Comparison of ENCODE assay signal across 28 mouse cellular contexts in the genomic region with DNA sequence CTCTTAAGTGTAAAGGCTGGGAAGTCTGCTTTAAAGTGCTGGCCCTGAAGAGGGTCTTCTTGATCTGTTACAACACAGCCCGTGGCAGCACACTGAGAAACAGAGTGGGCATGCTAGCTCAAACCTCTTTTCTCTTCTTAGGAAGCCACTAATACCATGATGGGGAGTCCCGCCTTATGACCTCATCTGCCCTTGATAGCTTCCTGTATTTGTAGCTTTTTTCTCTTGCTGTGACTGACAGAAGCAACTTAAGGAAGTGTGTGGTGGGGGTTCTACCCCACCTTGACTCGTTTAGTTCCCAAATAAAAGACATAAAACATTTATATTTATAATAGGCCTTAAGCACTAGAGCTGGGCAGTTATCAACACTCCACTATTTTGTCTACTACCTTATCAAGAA. TPM values are rescaled to one million over a fixed set of nuclear protein-coding genes. Genes with fewer than 3 reads are reported as not detected.
DNase-seq lines count a peak whose midpoint lies in the region; ATAC-seq and TF ChIP-seq lines count a peak whose summit lies in the region.
"Had no signal": no experiment of that assay in that cellular context is flagged by ENCODE, and none has a peak within 500 bp of the region (broad histone marks: within the 10 kb centered on the region; RNA-seq: fewer than 3 reads in every experiment).

No protein-coding gene starts in this region.

- no peaks in the 10 kb centered on the region for H3K79me2 ChIP-seq in CH12.LX (replicated peaks; ENCODE audit: control insufficient read depth, extremely low read depth, insufficient read depth, poor library complexity, severe bottlenecking)

- no peak for TF ChIP-seq RAD21 in CH12.LX (IDR thresholded peaks at IDR 0.05; ENCODE audit: low read depth, low read length)

- H3K4me1 ChIP-seq in CH12.LX (ENCODE audit: control insufficient read depth in 1 of 2, insufficient read depth in 2 of 2): peaks cover 7 to 30% of the 10 kb centered on the region in 2 experiments
- H3K4me1 ChIP-seq: embryonic facial prominence, embryonic 12.5 days; forebrain, embryonic 13.5 days; forebrain, embryonic 15.5 days had no signal

- TF ChIP-seq CTCF in CH12.LX (conservative IDR thresholded peaks at IDR 0.05 in 1 of 2, IDR thresholded peaks at IDR 0.05 in 1 of 2; ENCODE audit: low read depth in 2 of 2, low read length in 2 of 2): no peak

- no peak overlapping the region for H3K4me3 ChIP-seq in CH12.LX (replicated peaks in 1 of 3; ENCODE audit: low read depth in 2 of 3, low read length in 2 of 3, poor library complexity in 1 of 3)
- H3K4me3 ChIP-seq: embryonic facial prominence, embryonic 10.5 days; embryonic facial prominence, embryonic 12.5 days; forebrain, embryonic 13.5 days; forebrain, embryonic 15.5 days had no signal

- in situ Hi-C loops in CH12.LX (cut with MboI; ENCODE audit: low pct_ligation_motif_present, low pct_unique_long_range_greater_than_20kb, low sequenced_read_pairs): loop anchor here (10.0 kb wide), 1 partner anchor 63 kb away; no protein-coding TSS in a partner anchor

- TF ChIP-seq POLR2A in CH12.LX (IDR thresholded peaks at IDR 0.05; ENCODE audit: low read depth, low read length): no peak

- no peak overlapping the region for H3K27ac ChIP-seq in CH12.LX (ENCODE audit: insufficient read depth, low read depth)
- H3K27ac ChIP-seq: embryonic facial prominence, embryonic 10.5 days; embryonic facial prominence, embryonic 12.5 days; forebrain, embryonic 13.5 days; forebrain, embryonic 15.5 days had no signal

- no peak for TF ChIP-seq EP300 in CH12.LX (IDR thresholded peaks at IDR 0.05; ENCODE audit: low read length)

- no peak overlapping the region for H3K9ac ChIP-seq in CH12.LX (ENCODE audit: insufficient read depth, low read depth)
- H3K9ac ChIP-seq: embryonic facial prominence, embryonic 12.5 days; forebrain, embryonic 13.5 days; forebrain, embryonic 15.5 days; forebrain, postnatal 0 days had no signal

- dilution Hi-C loops in CH12.LX (cut with MboI; ENCODE audit: extremely low pct_ligation_motif_present, extremely low pct_unique_long_range_greater_than_20kb, low sequenced_read_pairs): no loop called here

- H3K9me3 ChIP-seq in CH12.LX (replicated peaks; ENCODE audit: low read length): no peaks in the 10 kb centered on the region
- H3K9me3 ChIP-seq: embryonic facial prominence, embryonic 10.5 days; embryonic facial prominence, embryonic 12.5 days; forebrain, embryonic 13.5 days; forebrain, embryonic 15.5 days had no signal

- DNase-seq in 416B (ENCODE audit: low read depth) (peak; percentile 72), CH12.LX (ENCODE audit: extremely low read depth) (no peak)
- DNase-seq in thymus, postnatal 0 days (ENCODE audit: low spot score): no peak
- no peak for DNase-seq in lung, postnatal 25 days (ENCODE audit: low spot score)
- no peak for DNase-seq in heart, postnatal 4 days
- no peak for DNase-seq in frontal cortex, postnatal 10 days (ENCODE audit: low spot score in 2 of 2)
- DNase-seq: adrenal gland, adult 2 months; adrenal gland, postnatal 25 days; cerebellum, adult 11 months; cerebellum, adult 8-10 months; cerebellum, adult 9-11 months; cerebellum, postnatal 36 days had no signal

- H3K27me3 ChIP-seq in CH12.LX (replicated peaks): peaks cover 2% of the 10 kb centered on the region
- H3K27me3 ChIP-seq: embryonic facial prominence, embryonic 12.5 days; forebrain, embryonic 13.5 days; forebrain, embryonic 15.5 days had no signal

- no peaks in the 10 kb centered on the region for H3K36me3 ChIP-seq in CH12.LX (replicated peaks in 1 of 2; ENCODE audit: control insufficient read depth in 1 of 2, insufficient read depth in 1 of 2, low read length in 1 of 2)
- H3K36me3 ChIP-seq: embryonic facial prominence, embryonic 10.5 days; embryonic facial prominence, embryonic 12.5 days; forebrain, embryonic 15.5 days had no signal

- H3K4me2 ChIP-seq in CH12.LX (ENCODE audit: insufficient read depth, low read depth, poor library complexity, severe bottlenecking): no peak overlapping the region
- H3K4me2 ChIP-seq: embryonic facial prominence, embryonic 12.5 days; forebrain, embryonic 13.5 days; forebrain, embryonic 15.5 days had no signal

- peak; percentile 55; the same call in 1 of the 2 replicates for ATAC-seq in granulocyte monocyte progenitor cell, adult 5-6 weeks (replicated peaks; ENCODE audit: poor library complexity, severe bottlenecking)
- ATAC-seq in megakaryocyte, adult 5-6 weeks (ENCODE audit: poor library complexity, severe bottlenecking): 0 out of 2 replicates have a peak, but pooled peaks have one; percentile 47
- ATAC-seq: CD4-positive, CD25-positive, alpha-beta regulatory T cell, adult 4 months; forebrain, embryonic 13.5 days; forebrain, embryonic 15.5 days; forebrain, postnatal 0 days had no signal

TF ChIP-seq in CH12.LX, 34 proteins besides CTCF, POLR2A, EP300 and RAD21:
- TF ChIP-seq GABPA (IDR thresholded peaks at IDR 0.05; ENCODE audit: insufficient replicate concordance, low read depth, low read length) (no peak), ELF1 (IDR thresholded peaks at IDR 0.05; ENCODE audit: low read depth, low read length) (peak; percentile 31; the same call in 1 of the 2 replicates), MEF2A (IDR thresholded peaks at IDR 0.05; ENCODE audit: borderline replicate concordance, low read depth, low read length) (peak; percentile 19; the same call in 1 of the 2 replicates)

RNA-seq across cellular contexts. Expression of gene Hip1, which starts 6.7 kb away (rescaled TPM):
- 6.3 and 6.4 TPM in 2 replicates for total RNA-seq in CH12.LX (2012; rRNA removed)
- 1.8 and 2.2 TPM in 2 replicates for total RNA-seq in CH12.LX (2014; rRNA removed)
- 3.4 and 3.6 TPM in 2 replicates for polyA plus RNA-seq in CH12.LX (2012; ENCODE audit: insufficient read length, low read depth)
- 21.2 and 21.4 TPM in 2 replicates for total RNA-seq in granulocyte monocyte progenitor cell, adult 5-6 weeks (2014; fragmentation: Nextera tagmentation)
- total RNA-seq in granulocyte monocyte progenitor cell, adult 5-6 weeks (2017): 8.7 and 11.4 TPM in 2 replicates
- 21.6 and 28.9 TPM in 2 replicates for total RNA-seq in megakaryocyte, adult 5-6 weeks (2015)
- 34.7 and 39.9 TPM in 2 replicates for total RNA-seq in megakaryocyte, adult 5-6 weeks (2017)
- 2.4 and 2.7 TPM in 2 replicates for polyA plus RNA-seq in thymus, postnatal 0 days (2015; fragmentation: Nextera tagmentation; extraction: Ambion mirVana)
- 10 to 100 TPM; 40.7 to 43.9 TPM for total RNA-seq in heart, postnatal 4 days (2021)

RNA-seq across cellular contexts. Expression of gene Ccl26, which starts 11.8 kb away (rescaled TPM):
- not detected in 2 replicates for total RNA-seq in CH12.LX (2012; rRNA removed)
- total RNA-seq in CH12.LX (2014; rRNA removed): not detected in 2 replicates
- polyA plus RNA-seq in CH12.LX (2012; ENCODE audit: insufficient read length, low read depth): not detected in 2 replicates
- total RNA-seq in granulocyte monocyte progenitor cell, adult 5-6 weeks (2014; fragmentation: Nextera tagmentation): not detected in 2 replicates
- not detected in 2 replicates for total RNA-seq in granulocyte monocyte progenitor cell, adult 5-6 weeks (2017)
- not detected in 2 replicates for total RNA-seq in megakaryocyte, adult 5-6 weeks (2015)
- total RNA-seq in megakaryocyte, adult 5-6 weeks (2017): not detected in 2 replicates
- not detected in 2 replicates for polyA plus RNA-seq in thymus, postnatal 0 days (2015; fragmentation: Nextera tagmentation; extraction: Ambion mirVana)
- total RNA-seq in heart, postnatal 4 days (2021): not detected
- total RNA-seq: adrenal gland, adult 2 months; adrenal gland, postnatal 10 days; adrenal gland, postnatal 25 days; adrenal gland, postnatal 4 days; ES-E14; forebrain, postnatal 0 days; MEL had no signal
- polyA plus RNA-seq: adrenal gland, adult 2 months; brain, embryonic 14.5 days; CD4-positive, CD25-positive, alpha-beta regulatory T cell, adult 4 months; cortical plate, adult 2 months; embryonic facial prominence, embryonic 10.5 days; embryonic facial prominence, embryonic 12.5 days; embryonic facial prominence, embryonic 14.5 days; forebrain, embryonic 11.5 days; forebrain, embryonic 13.5 days; forebrain, embryonic 15.5 days; forebrain, postnatal 0 days had no signal

RNA-seq across cellular contexts. Expression of gene Ccl24, which starts 21.3 kb away (rescaled TPM):
- total RNA-seq in CH12.LX (2012; rRNA removed) (not detected in 2 replicates), CH12.LX (2014; rRNA removed) (not detected in 2 replicates)
- polyA plus RNA-seq in CH12.LX (2012; ENCODE audit: insufficient read length, low read depth): not detected in 2 replicates
- 2.3 and 3.9 TPM in 2 replicates for total RNA-seq in granulocyte monocyte progenitor cell, adult 5-6 weeks (2014; fragmentation: Nextera tagmentation)
- total RNA-seq in granulocyte monocyte progenitor cell, adult 5-6 weeks (2017): 1.4 TPM in 1 of 2 replicates, not detected in the other
- total RNA-seq in megakaryocyte, adult 5-6 weeks (2015): 0.25 and 3.5 TPM in 2 replicates
- 0.37 TPM in 1 of 2 replicates, not detected in the other for total RNA-seq in megakaryocyte, adult 5-6 weeks (2017)
- 32.0 and 35.5 TPM in 2 replicates for polyA plus RNA-seq in thymus, postnatal 0 days (2015; fragmentation: Nextera tagmentation; extraction: Ambion mirVana)
- total RNA-seq in heart, postnatal 4 days (2021): under 1 TPM; 0.29 to 0.52 TPM
- total RNA-seq: ES-E14, MEL had no signal
- polyA plus RNA-seq: CD4-positive, CD25-positive, alpha-beta regulatory T cell, adult 4 months had no signal
